Mouse (Mus musculus): ENCODE data around the gene Slc13a5. TPM values are rescaled to one million over a fixed set of nuclear protein-coding genes. Genes with fewer than 3 reads are reported as not detected.

Gene Slc13a5
- total and polyA plus RNA-seq, 3 experiments: not detected

DNA sequence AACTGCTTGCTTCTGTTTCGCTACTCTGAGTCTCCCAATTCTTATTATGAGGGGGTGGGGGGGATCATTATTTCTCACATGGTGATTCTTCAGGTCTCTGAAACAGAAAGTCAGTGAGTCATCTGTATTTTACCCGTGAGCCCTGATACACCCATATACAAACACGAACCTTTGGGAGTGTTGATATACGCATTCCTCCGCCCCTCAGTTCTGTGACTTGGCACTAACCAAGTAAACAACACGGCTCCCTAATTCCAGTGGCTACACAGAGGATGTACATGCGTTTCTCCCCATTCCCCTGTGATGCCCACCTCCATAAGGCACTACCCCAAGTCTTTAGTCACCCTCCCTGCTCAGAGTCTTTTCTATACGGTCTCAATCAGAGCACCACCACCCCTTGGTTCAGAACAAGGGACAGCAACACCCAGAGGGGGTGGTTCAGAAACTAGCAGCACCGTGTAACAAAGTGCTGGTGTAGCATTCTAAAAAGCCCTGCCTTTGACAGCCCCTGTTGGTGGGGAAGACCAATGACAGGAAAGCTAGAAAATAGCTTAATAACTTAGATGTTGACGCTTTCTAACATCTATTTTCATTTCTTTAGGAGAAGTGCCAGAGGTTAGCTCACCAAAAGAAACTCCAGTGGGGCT is 44.5 kb upstream of the Slc13a5 start:
- no peaks in the 10 kb centered on the region for H3K9me3 ChIP-seq (replicated peaks; ENCODE audit: low read length)
- H3K36me3 ChIP-seq (replicated peaks in 1 of 2; ENCODE audit: control insufficient read depth in 1 of 2, insufficient read depth in 1 of 2, low read length in 1 of 2): peaks cover 0 to 27% of the 10 kb centered on the region in 2 experiments
- in situ Hi-C loops (cut with MboI; ENCODE audit: low pct_ligation_motif_present, low pct_unique_long_range_greater_than_20kb, low sequenced_read_pairs): loop anchor here (10.0 kb wide), 1 partner anchor 87 kb away; no protein-coding TSS in a partner anchor
- no peak overlapping the region for H3K4me3 ChIP-seq (replicated peaks in 1 of 3; ENCODE audit: low read depth in 2 of 3, low read length in 2 of 3, poor library complexity in 1 of 3)
- peaks cover 0 to 10% of the 10 kb centered on the region in 2 experiments; a peak in 2 of 4 replicates for H3K4me1 ChIP-seq (ENCODE audit: control insufficient read depth in 1 of 2, insufficient read depth in 2 of 2)
- H3K27me3 ChIP-seq (replicated peaks): no peaks in the 10 kb centered on the region
- no peak overlapping the region for H3K27ac ChIP-seq (ENCODE audit: insufficient read depth, low read depth)
- DNase-seq (ENCODE audit: extremely low read depth): no peak
- no peaks in the 10 kb centered on the region for H3K79me2 ChIP-seq (replicated peaks; ENCODE audit: control insufficient read depth, extremely low read depth, insufficient read depth, poor library complexity, severe bottlenecking)
- H3K4me2 ChIP-seq (ENCODE audit: insufficient read depth, low read depth, poor library complexity, severe bottlenecking): no peak overlapping the region
- no peak for TF ChIP-seq E2F4 (IDR thresholded peaks at IDR 0.05; ENCODE audit: insufficient replicate concordance, low read depth, low read length)
- dilution Hi-C loops (cut with MboI; ENCODE audit: extremely low pct_ligation_motif_present, extremely low pct_unique_long_range_greater_than_20kb, low sequenced_read_pairs): no loop called here
- no peak overlapping the region for H3K9ac ChIP-seq (ENCODE audit: insufficient read depth, low read depth)

DNA sequence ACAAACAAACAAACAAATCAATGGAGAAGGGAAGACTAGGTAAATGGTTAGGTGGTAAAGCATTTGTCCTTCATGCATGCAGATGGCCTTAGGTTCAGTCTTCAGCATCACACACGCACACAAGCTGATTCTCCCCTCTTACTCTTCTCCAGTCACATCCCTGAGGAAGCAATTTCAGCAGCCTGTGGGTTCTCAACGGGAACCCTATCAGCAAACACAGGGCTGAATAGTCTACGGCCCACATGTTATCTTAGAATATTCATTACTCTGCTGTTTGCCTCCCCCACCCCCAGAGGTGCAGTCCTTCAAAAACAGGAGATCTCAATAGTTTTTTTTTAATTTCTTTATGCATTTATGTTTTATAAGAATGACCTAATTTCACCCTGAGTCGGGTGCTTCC is 43.5 kb upstream of the Slc13a5 start:
- TF ChIP-seq ZNF384 (IDR thresholded peaks at IDR 0.05; ENCODE audit: low read depth, low read length) (no peak), EP300 (IDR thresholded peaks at IDR 0.05; ENCODE audit: low read length) (no peak), USF1 (IDR thresholded peaks at IDR 0.05; ENCODE audit: low read depth, low read length) (no peak), ZC3H11A (IDR thresholded peaks at IDR 0.05; ENCODE audit: low read depth, low read length) (no peak), MEF2A (IDR thresholded peaks at IDR 0.05; ENCODE audit: borderline replicate concordance, low read depth, low read length) (no peak), TCF12 (IDR thresholded peaks at IDR 0.05; ENCODE audit: low read depth, low read length) (no peak), GABPA (IDR thresholded peaks at IDR 0.05; ENCODE audit: insufficient replicate concordance, low read depth, low read length) (no peak), JUN (IDR thresholded peaks at IDR 0.05; ENCODE audit: insufficient read depth, low read depth, low read length) (no peak), ELF1 (IDR thresholded peaks at IDR 0.05; ENCODE audit: low read depth, low read length) (no peak), MAFK (IDR thresholded peaks at IDR 0.05; ENCODE audit: insufficient replicate concordance, low read length) (no peak)
- no peak overlapping the region for H3K9ac ChIP-seq (ENCODE audit: insufficient read depth, low read depth)
- H3K36me3 ChIP-seq (replicated peaks in 1 of 2; ENCODE audit: control insufficient read depth in 1 of 2, insufficient read depth in 1 of 2, low read length in 1 of 2): peaks cover 0 to 33% of the 10 kb centered on the region in 2 experiments
- no peaks in the 10 kb centered on the region for H3K27me3 ChIP-seq (replicated peaks)
- peaks cover 0 to 10% of the 10 kb centered on the region in 2 experiments; a peak in 2 of 4 replicates for H3K4me1 ChIP-seq (ENCODE audit: control insufficient read depth in 1 of 2, insufficient read depth in 2 of 2)
- no peak for DNase-seq (ENCODE audit: extremely low read depth)
- dilution Hi-C loops (cut with MboI; ENCODE audit: extremely low pct_ligation_motif_present, extremely low pct_unique_long_range_greater_than_20kb, low sequenced_read_pairs) (no loop called here), in situ Hi-C loops (cut with MboI; ENCODE audit: low pct_ligation_motif_present, low pct_unique_long_range_greater_than_20kb, low sequenced_read_pairs) (loop anchor here (10.0 kb wide), 1 partner anchor 86 kb away; no protein-coding TSS in a partner anchor)
- no peaks in the 10 kb centered on the region for H3K79me2 ChIP-seq (replicated peaks; ENCODE audit: control insufficient read depth, extremely low read depth, insufficient read depth, poor library complexity, severe bottlenecking)
- no peak overlapping the region for H3K4me3 ChIP-seq (replicated peaks in 1 of 3; ENCODE audit: low read depth in 2 of 3, low read length in 2 of 3, poor library complexity in 1 of 3)
- no peaks in the 10 kb centered on the region for H3K9me3 ChIP-seq (replicated peaks; ENCODE audit: low read length)
- H3K27ac ChIP-seq (ENCODE audit: insufficient read depth, low read depth): no peak overlapping the region
- no peak overlapping the region for H3K4me2 ChIP-seq (ENCODE audit: insufficient read depth, low read depth, poor library complexity, severe bottlenecking)

DNA sequence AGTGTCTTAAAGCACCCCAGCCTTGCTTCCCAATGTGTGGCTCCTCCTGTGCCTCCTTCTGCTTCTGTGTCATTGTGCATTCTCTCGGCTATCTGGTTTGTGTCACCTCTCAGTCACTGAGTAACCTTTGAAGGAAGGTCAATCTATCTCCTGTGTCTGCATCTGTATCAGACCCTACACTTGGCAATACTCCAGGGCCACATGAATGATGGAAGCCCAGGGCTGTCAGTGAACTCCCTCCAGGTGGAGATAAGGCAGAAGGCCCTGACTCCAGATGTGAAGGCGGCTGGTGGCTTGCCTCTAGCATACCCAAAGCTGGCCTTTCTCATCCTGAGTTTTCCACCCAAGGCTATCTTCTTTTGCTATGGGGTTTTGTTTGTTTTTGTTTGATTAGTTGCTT is 42.0 kb upstream of the Slc13a5 start:
- Histone ChIP-seq H3K79me2 (replicated peaks; ENCODE audit: control insufficient read depth, extremely low read depth, insufficient read depth, poor library complexity, severe bottlenecking) (no peaks in the 10 kb centered on the region), H3K9ac (ENCODE audit: insufficient read depth, low read depth) (no peak overlapping the region), H3K4me3 (replicated peaks in 1 of 3; ENCODE audit: low read depth in 2 of 3, low read length in 2 of 3, poor library complexity in 1 of 3) (no peak overlapping the region), H3K36me3 (replicated peaks in 1 of 2; ENCODE audit: control insufficient read depth in 1 of 2, insufficient read depth in 1 of 2, low read length in 1 of 2) (peaks cover 0 to 44% of the 10 kb centered on the region in 2 experiments), H3K4me2 (ENCODE audit: insufficient read depth, low read depth, poor library complexity, severe bottlenecking) (no peak overlapping the region), H3K4me1 (ENCODE audit: control insufficient read depth in 1 of 2, insufficient read depth in 2 of 2) (peaks cover 0 to 10% of the 10 kb centered on the region in 2 experiments; a peak in 3 of 4 replicates), H3K27ac (ENCODE audit: insufficient read depth, low read depth) (no peak overlapping the region), H3K9me3 (replicated peaks; ENCODE audit: low read length) (no peaks in the 10 kb centered on the region), H3K27me3 (replicated peaks) (no peaks in the 10 kb centered on the region)
- no peak for DNase-seq (ENCODE audit: extremely low read depth)
- dilution Hi-C loops (cut with MboI; ENCODE audit: extremely low pct_ligation_motif_present, extremely low pct_unique_long_range_greater_than_20kb, low sequenced_read_pairs) (no loop called here), in situ Hi-C loops (cut with MboI; ENCODE audit: low pct_ligation_motif_present, low pct_unique_long_range_greater_than_20kb, low sequenced_read_pairs) (no loop called here)
- TF ChIP-seq ZNF384 (IDR thresholded peaks at IDR 0.05; ENCODE audit: low read depth, low read length) (no peak), HCFC1 (IDR thresholded peaks at IDR 0.05; ENCODE audit: low read depth, low read length) (no peak), MXI1 (IDR thresholded peaks at IDR 0.05; ENCODE audit: low read depth, low read length) (no peak), ZMIZ1 (IDR thresholded peaks at IDR 0.05; ENCODE audit: low read depth, low read length) (no peak), TCF12 (IDR thresholded peaks at IDR 0.05; ENCODE audit: low read depth, low read length) (no peak), SMC3 (IDR thresholded peaks at IDR 0.05; ENCODE audit: low read depth, low read length) (no peak), ZC3H11A (IDR thresholded peaks at IDR 0.05; ENCODE audit: low read depth, low read length) (no peak), CTCF (conservative IDR thresholded peaks at IDR 0.05 in 1 of 2, IDR thresholded peaks at IDR 0.05 in 1 of 2; ENCODE audit: low read depth in 2 of 2, low read length in 2 of 2) (no peak), NRF1 (IDR thresholded peaks at IDR 0.05; ENCODE audit: low read depth, low read length) (no peak), CHD1 (IDR thresholded peaks at IDR 0.05; ENCODE audit: low read depth, low read length) (no peak), SIN3A (IDR thresholded peaks at IDR 0.05; ENCODE audit: low read length) (no peak), JUND (conservative IDR thresholded peaks at IDR 0.05; ENCODE audit: low read depth, low read length) (no peak), MAX (IDR thresholded peaks at IDR 0.05; ENCODE audit: low read length) (no peak), MYC (IDR thresholded peaks at IDR 0.05; ENCODE audit: low read depth, low read length) (no peak), ZKSCAN1 (IDR thresholded peaks at IDR 0.05; ENCODE audit: borderline replicate concordance, low read depth, low read length) (no peak)
